Mouse (Mus musculus) heart, adult 2 months (tissue): ENCODE measurements at regions not wholly inside any gene's neighbourhood (a gene's known extent, or its start where the extent isn't known, plus 50 kb on each side); places are given as distances from the start of the nearest gene placed in this dataset.

Source experiments
- CTCF ChIP-seq: fragments of 200-600 bp; IDR thresholded peaks from 2 replicates; pipeline ENCODE4 v1.8.1; 2022; ENCODE audit warnings: antibody characterized with exemption, mild to moderate bottlenecking, moderate library complexity
- EP300 ChIP-seq: fragments of 200-500 bp; IDR thresholded peaks from 2 replicates; pipeline ENCODE4 v1.6.1; 2011; ENCODE audit warnings: low read depth, low read length, control low read depth; ENCODE audit not compliant: insufficient read depth
- POLR2A ChIP-seq: fragments of 200-500 bp; IDR thresholded peaks from 2 replicates; pipeline ENCODE4 v1.6.1; 2011; ENCODE audit warnings: mild to moderate bottlenecking, low read depth, low read length, control low read depth; ENCODE audit not compliant: insufficient read depth

DNA sequence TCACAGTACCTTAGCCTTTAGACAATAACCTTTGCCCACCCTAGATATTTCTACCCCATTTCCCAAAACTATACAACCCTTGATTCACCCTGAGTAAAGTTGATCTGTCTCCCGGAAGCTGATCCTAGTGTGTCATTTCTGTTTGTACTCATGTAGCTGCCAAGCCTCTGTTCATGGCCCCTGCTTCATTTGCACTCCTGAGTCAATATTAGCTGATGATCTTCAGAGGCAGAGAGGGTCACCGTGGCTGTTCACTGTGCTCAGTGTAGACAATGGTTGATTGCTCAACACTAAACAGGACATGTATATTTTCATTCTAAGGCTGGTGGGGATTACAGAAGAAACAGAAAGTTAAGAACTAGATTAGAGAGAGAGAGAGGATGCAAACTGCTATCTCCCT lies 250.4 kb downstream of the Rassf9 start:
- TF ChIP-seq CTCF (no peak), EP300 (no peak), POLR2A (no peak)
